Mouse (Mus musculus) C2C12 (cell line): ENCODE results near the gene Xrcc1. TPM values are rescaled to one million over a fixed set of nuclear protein-coding genes. Genes with fewer than 3 reads are reported as not detected.
"Not testable (repeated sequence)": the region's sequence is repeated elsewhere in the genome, so short reads cannot be mapped to it uniquely, and the experiment has no call there.

Source experiments
- H3K27me3 ChIP-seq: one replicate; pipeline ENCODE4 v1.6.1; 2011; ENCODE audit not compliant: control insufficient read depth, insufficient read depth, insufficient read length
- H3K36me3 ChIP-seq: one replicate; pipeline ENCODE4 v1.6.1; 2011; ENCODE audit not compliant: control insufficient read depth, insufficient read depth
- H3K4me3 ChIP-seq: one replicate; pipeline ENCODE4 v1.5.1; 2011; ENCODE audit warnings: mild to moderate bottlenecking, control low read depth; ENCODE audit not compliant: poor library complexity, insufficient read depth, severe bottlenecking
- H3K79me2 ChIP-seq: one replicate; pipeline ENCODE4 v1.6.1; 2011; ENCODE audit not compliant: control insufficient read depth, insufficient read depth
- H3K79me3 ChIP-seq: one replicate; pipeline ENCODE4 v1.6.1; 2011; ENCODE audit warnings: low read depth, control low read depth
- H3ac ChIP-seq: one replicate; pipeline ENCODE3; 2011; ENCODE audit warnings: low read depth; ENCODE audit not compliant: control insufficient read depth, insufficient read length
- CEBPB ChIP-seq: IDR thresholded peaks from one replicate; pipeline ENCODE4 v1.6.1; 2011; ENCODE audit warnings: low read depth, mild to moderate bottlenecking, control low read depth, moderate library complexity
- CTCF ChIP-seq: IDR thresholded peaks from one replicate; pipeline ENCODE4 v1.5.1; 2011; ENCODE audit not compliant: control insufficient read depth, insufficient read depth, insufficient read length
- FOSL1 ChIP-seq: IDR thresholded peaks from one replicate; pipeline ENCODE4 v1.8.0; 2011; ENCODE audit warnings: mild to moderate bottlenecking, low read length; ENCODE audit not compliant: poor library complexity, insufficient read depth, severe bottlenecking
- MAX ChIP-seq: IDR thresholded peaks from one replicate; pipeline ENCODE4 v1.6.1; 2011; ENCODE audit warnings: mild to moderate bottlenecking, control low read depth
- MYOD1 ChIP-seq: IDR thresholded peaks from one replicate; pipeline ENCODE4 v1.6.1; 2011; ENCODE audit warnings: low read depth; ENCODE audit not compliant: control insufficient read depth, insufficient read length
- MYOG ChIP-seq: IDR thresholded peaks from one replicate; pipeline ENCODE4 v1.6.1; 2011; ENCODE audit not compliant: control insufficient read depth, insufficient read length; ENCODE audit errors: extremely low read depth
- USF1 ChIP-seq: IDR thresholded peaks from one replicate; pipeline ENCODE4 v1.6.1; 2011; ENCODE audit warnings: low read depth, mild to moderate bottlenecking, control low read depth, moderate library complexity
- polyA plus RNA-seq: library from polyadenylated mRNA; unstranded; fragments of >200 nt; fragmentation: generic; extraction: Trizol; gene quantifications from one replicate; pipeline ENCODE4 v1.2.1, GENCODE M21; 2012; ENCODE audit warnings: missing spikeins

The Xrcc1 gene
- polyA plus RNA-seq, 1 experiment, result 57.4 TPM

DNA sequence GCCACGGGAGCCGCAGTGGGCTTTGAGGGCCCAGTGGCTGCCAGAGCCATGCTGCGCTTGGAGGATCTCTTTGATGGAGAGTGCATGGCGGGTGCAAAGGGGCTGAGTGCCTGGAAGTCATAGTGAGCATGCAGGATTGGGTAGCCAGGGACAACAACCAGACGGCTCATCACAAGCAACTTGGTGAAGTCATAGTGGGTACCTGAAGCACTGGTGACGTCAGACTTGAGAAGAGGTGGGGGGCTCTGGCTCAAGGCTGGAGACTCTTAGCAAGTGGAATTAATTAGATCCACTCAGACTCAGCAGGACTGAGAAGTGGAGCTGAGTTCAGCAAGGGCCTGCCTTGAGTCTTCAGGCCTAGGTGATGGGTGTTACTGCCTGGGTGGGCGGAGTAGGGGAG, 33.7 kb upstream of the Xrcc1 start, which contains the start of gene AC161166.1:
Gene AC161166.1, minus strand, starts transcription at position 101 of the 400 bp plus-strand sequence.
- Histone ChIP-seq H3K79me2 (peaks cover 22% of the 10 kb centered on the region), H3ac (no peak within 1 kb of the TSS), H3K4me3 (no peak within 1 kb of the TSS), H3K36me3 (peaks cover 8% of the 10 kb centered on the region), H3K79me3 (peaks cover 20% of the 10 kb centered on the region), H3K27me3 (no peaks in the 10 kb centered on the region)
- TF ChIP-seq CTCF (no peak), MAX (no peak), MYOD1 (no peak), MYOG (no peak), CEBPB (no peak), USF1 (no peak), FOSL1 (no peak)

DNA sequence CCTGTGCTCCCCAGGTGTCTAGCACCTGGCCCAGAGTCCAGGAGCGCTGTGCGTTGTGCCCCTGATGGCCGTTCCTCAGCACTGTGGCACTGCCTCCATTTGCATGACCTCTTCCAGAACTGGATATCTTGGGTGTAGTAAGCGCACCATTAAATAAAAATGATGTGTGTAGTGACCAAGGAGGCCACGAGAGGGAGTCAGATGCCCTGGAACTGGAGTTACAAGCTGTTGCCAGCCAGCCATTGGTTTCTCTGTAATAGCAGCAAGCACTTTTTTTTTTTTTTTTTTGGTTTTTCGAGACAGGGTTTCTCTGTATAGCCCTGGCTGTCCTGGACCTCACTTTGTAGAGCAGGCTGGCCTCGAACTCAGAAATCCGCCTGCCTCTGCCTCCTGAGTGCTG, 29.8 kb upstream of the Xrcc1 start:
- H3K4me3 ChIP-seq, H3K36me3 ChIP-seq, H3K79me2 ChIP-seq, H3K27me3 ChIP-seq, H3K79me3 ChIP-seq, H3ac ChIP-seq: not testable (repeated sequence)
- peak; percentile 2 for TF ChIP-seq CTCF

GRCm38 (mm10) chr7:24517077-24517476, 29.0 kb upstream of the Xrcc1 start:
- Histone ChIP-seq H3K27me3 (no peaks in the 10 kb centered on the region), H3K79me2 (no peaks in the 10 kb centered on the region), H3K36me3 (peaks cover 4% of the 10 kb centered on the region), H3ac (no peak overlapping the region), H3K79me3 (no peaks in the 10 kb centered on the region), H3K4me3 (no peak overlapping the region)
- TF ChIP-seq MAX, result no peak
- TF ChIP-seq FOSL1, result no peak
- TF ChIP-seq MYOG, result no peak
- no peak for TF ChIP-seq USF1
- TF ChIP-seq CTCF, result no peak
- TF ChIP-seq MYOD1, result no peak
- no peak for TF ChIP-seq CEBPB

DNA sequence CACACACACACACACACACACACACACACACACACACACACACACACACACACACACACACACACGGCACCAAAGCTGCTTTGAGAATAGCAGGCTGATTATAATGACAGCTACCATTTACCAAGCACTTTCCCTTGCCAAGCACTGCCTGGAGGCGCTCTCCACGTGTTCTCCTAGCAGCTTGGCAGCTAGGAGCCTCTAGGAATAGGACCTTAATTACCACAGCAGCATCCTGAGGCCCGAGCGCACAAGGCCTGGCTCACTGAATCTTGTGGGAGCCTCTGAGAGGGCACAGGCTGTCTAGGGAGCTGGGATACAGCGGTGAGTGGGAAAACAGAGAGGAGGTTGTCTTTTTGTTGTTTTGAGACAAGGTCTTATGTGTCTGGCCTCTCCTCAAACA, 28.4 kb upstream of the Xrcc1 start:
- Histone ChIP-seq H3K79me3 (no peaks in the 10 kb centered on the region), H3K79me2 (no peaks in the 10 kb centered on the region), H3ac (no peak overlapping the region), H3K27me3 (no peaks in the 10 kb centered on the region), H3K4me3 (no peak overlapping the region), H3K36me3 (peaks cover 3% of the 10 kb centered on the region)
- TF ChIP-seq USF1, result no peak
- TF ChIP-seq FOSL1, result no peak
- no peak for TF ChIP-seq MYOD1
- no peak for TF ChIP-seq MYOG
- no peak for TF ChIP-seq CTCF
- TF ChIP-seq CEBPB, result no peak
- no peak for TF ChIP-seq MAX

DNA sequence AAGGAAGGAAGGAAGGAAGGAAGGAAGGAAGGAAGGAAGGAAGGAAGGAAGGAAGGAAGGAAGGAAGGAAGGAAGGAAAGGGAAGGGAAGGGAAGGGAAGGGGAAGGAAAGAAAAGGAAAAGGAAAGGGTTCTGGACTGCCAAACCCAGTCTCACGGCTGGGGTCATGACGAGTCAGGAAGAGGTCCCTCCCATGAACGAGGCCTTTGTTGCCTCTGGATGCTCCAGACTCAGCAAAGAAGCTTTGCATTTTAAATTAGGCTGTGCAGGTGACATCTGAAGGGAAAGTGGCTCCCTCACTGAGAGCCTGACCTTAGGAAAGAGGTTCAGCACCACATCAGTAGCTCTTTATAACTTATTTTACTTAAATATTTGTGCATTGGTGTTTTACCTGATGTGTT, 27.0 kb upstream of the Xrcc1 start:
- no peaks in the 10 kb centered on the region for H3K27me3 ChIP-seq
- H3K79me3 ChIP-seq, result no peaks in the 10 kb centered on the region
- no peak overlapping the region for H3ac ChIP-seq
- no peak overlapping the region for H3K4me3 ChIP-seq
- no peaks in the 10 kb centered on the region for H3K36me3 ChIP-seq
- H3K79me2 ChIP-seq, result no peaks in the 10 kb centered on the region
- TF ChIP-seq FOSL1 (no peak), USF1 (no peak), MAX (no peak), CTCF (no peak), CEBPB (no peak), MYOD1 (no peak), MYOG (no peak)

DNA sequence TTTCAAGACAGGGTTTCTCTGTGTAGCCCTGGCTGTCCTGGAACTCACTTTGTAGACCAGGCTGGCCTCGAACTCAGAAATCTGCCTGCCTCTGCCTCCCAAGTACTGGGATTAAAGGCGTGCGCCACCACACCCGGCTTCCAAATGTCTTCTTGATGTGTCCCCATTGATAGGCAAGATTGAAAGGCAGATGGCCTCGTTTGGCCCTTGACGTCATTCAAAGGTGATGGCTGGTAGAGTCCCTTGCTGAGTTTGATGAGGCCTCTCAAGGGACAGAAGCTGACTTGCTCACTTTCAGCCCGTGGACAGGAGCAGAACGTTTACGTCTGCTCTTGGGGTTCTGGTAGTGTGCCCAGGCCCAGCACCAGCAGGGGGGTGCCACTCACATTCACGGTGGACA, 26.0 kb upstream of the Xrcc1 start:
- H3K36me3 ChIP-seq, H3K4me3 ChIP-seq, H3K79me2 ChIP-seq, H3ac ChIP-seq, H3K27me3 ChIP-seq, H3K79me3 ChIP-seq: not testable (repeated sequence)

DNA sequence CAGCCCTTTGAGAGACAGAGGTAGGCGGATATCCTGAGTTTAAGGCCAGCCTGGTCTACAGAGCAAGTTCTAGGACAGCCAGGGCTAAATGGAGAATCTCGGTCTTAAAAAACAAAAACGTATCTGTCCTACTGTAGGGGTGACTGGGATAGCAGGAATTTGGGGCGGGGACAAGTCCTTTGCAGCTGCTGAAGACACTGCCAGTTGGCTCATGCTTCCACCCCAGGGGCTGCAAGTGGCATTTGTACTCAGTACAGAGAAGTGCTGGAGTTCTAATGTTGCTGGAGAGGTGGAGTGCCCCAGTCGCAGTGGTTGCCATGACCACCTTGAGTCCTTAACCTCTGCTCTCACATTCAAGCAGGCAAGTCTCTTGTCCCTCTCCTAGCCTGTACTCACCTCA, 23.3 kb upstream of the Xrcc1 start:
- Histone ChIP-seq H3K27me3 (no peaks in the 10 kb centered on the region), H3ac (no peak overlapping the region), H3K79me3 (no peaks in the 10 kb centered on the region), H3K36me3 (no peaks in the 10 kb centered on the region), H3K79me2 (no peaks in the 10 kb centered on the region), H3K4me3 (no peak overlapping the region)
- TF ChIP-seq USF1, result no peak
- no peak for TF ChIP-seq CTCF
